Mouse (Mus musculus): ENCODE results near the gene Ubl3.

DNA sequence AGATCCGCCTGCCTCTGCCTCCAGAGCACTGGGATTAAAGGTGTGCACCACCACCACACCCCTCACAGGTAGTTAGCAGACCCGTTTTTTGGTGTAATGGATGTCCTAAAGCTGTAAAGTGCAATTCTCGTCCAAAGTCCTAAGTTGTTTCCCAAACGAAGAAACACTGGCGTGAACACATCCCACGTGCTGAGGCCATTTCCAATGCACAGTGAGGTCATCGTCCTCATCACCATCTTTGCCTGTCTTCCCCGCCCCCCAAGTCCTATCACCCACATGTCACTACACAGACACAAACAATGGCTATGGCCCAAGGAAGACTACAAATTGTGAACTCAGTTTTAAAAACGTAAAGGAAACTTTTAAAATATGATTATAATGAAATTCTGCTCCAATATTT is 4.0 kb downstream of the Ubl3 start:
- no peak for TF ChIP-seq POLR2A (IDR thresholded peaks at IDR 0.05; ENCODE audit: borderline replicate concordance, extremely low read depth, insufficient read depth, insufficient read length, poor library complexity, severe bottlenecking)
- TF ChIP-seq CTCF (IDR thresholded peaks at IDR 0.05; ENCODE audit: borderline replicate concordance, extremely low read depth, insufficient read depth, insufficient read length), result no peak
